ENCODE assay signal across 20 mouse cellular contexts in the genomic region with DNA sequence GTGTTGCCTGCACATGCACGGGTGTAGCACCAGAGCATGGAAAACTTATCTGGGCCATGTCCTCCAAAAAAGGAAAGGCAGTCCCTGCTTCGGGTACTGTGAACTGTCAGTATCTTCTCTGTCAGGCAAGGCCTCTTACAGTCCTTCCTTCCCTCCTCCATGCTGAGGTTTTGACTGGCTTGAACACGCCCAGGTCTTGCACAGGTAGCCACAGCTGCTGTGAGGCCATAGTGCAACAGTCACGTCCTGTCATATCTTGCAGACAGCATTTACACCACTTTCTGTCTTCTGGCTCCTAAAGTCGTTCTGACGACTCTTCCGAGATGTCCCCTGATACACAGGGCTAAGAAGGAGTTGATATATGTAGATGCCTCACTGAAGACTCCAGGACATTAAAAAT.
"Had no signal": no experiment of that assay in that cellular context is flagged by ENCODE, and none has a peak within 500 bp of the region (broad histone marks: within the 10 kb centered on the region; RNA-seq: fewer than 3 reads in every experiment).

No protein-coding gene starts in this region.

- H3K4me3 ChIP-seq: liver, embryonic 13.5 days; liver, embryonic 15.5 days; lung, embryonic 15.5 days; megakaryocyte, embryonic 14.5 days; midbrain, embryonic 13.5 days; myocyte; neural tube, embryonic 13.5 days; neural tube, embryonic 15.5 days had no signal

- H3K27ac ChIP-seq: liver, embryonic 13.5 days; liver, embryonic 15.5 days; lung, embryonic 15.5 days; midbrain, embryonic 13.5 days; neural tube, embryonic 13.5 days; neural tube, embryonic 15.5 days had no signal

- H3K4me2 ChIP-seq: liver, embryonic 13.5 days; liver, embryonic 15.5 days; lung, embryonic 15.5 days; midbrain, embryonic 11.5 days; midbrain, embryonic 13.5 days; neural tube, embryonic 13.5 days; neural tube, embryonic 15.5 days had no signal

- H3K4me1 ChIP-seq: liver, embryonic 15.5 days; lung, embryonic 15.5 days; midbrain, embryonic 13.5 days; neural tube, embryonic 13.5 days; neural tube, embryonic 15.5 days had no signal

- H3K9me3 ChIP-seq: liver, embryonic 13.5 days; liver, embryonic 15.5 days; lung, embryonic 15.5 days; midbrain, embryonic 13.5 days; neural tube, embryonic 13.5 days; neural tube, embryonic 15.5 days had no signal

- H3K27me3 ChIP-seq: liver, embryonic 13.5 days; liver, embryonic 15.5 days; lung, embryonic 15.5 days; megakaryocyte, embryonic 14.5 days; midbrain, embryonic 13.5 days; neural tube, embryonic 13.5 days; neural tube, embryonic 15.5 days had no signal

- ATAC-seq: liver, postnatal 0 days; lung, postnatal 0 days; midbrain, embryonic 13.5 days; midbrain, embryonic 16.5 days had no signal

- H3K9ac ChIP-seq: liver, embryonic 13.5 days; liver, embryonic 15.5 days; liver, postnatal 0 days; lung, embryonic 15.5 days; midbrain, embryonic 13.5 days; neural tube, embryonic 13.5 days; neural tube, embryonic 15.5 days had no signal

- DNase-seq: liver, embryonic 13.5 days; liver, postnatal 0 days; lung, adult 2 months; lung, postnatal 14 days; lung, postnatal 4 days; right cerebral cortex, postnatal 14 days; spleen, adult 18-20 months; thymus, adult 18-20 months; thymus, postnatal 14 days; thymus, postnatal 36 days had no signal

- H3K36me3 ChIP-seq: liver, embryonic 13.5 days; liver, embryonic 15.5 days; lung, embryonic 15.5 days; midbrain, embryonic 13.5 days; neural tube, embryonic 13.5 days; neural tube, embryonic 15.5 days had no signal
